Mouse (Mus musculus): ENCODE measurements around the gene Slc6a21. TPM values are rescaled to one million over a fixed set of nuclear protein-coding genes. Genes with fewer than 3 reads are reported as not detected.
A peak's percentile ranks its signal among the peaks of the same experiment; 100 is the strongest.

Slc6a21 gene
- polyA plus RNA-seq (2015; fragmentation: Nextera tagmentation; extraction: Ambion mirVana): not detected in 2 replicates

- Histone ChIP-seq H3K9me3 (no peaks in the 10 kb centered on the region), H3K4me1 (replicated peaks) (peaks cover 5% of the 10 kb centered on the region; the same call in 1 of the 2 replicates), H3K9ac (no peak within 1 kb of the TSS), H3K4me3 (peak within 1 kb of the TSS; percentile 28), H3K36me3 (no peaks in the 10 kb centered on the region), H3K4me2 (peak within 1 kb of the TSS; percentile 54), H3K27me3 (peaks cover 9% of the 10 kb centered on the region), H3K27ac (replicated peaks) (no peak within 1 kb of the TSS)
- ATAC-seq (ENCODE audit: low read depth): no peak
- WGBS: 6% methylated on average over 44 of the region's 44 CpGs
These were observed at the start of gene Slc6a21 for GRCm38 (mm10) chr7:45277136-45277760. Slc6a21 (plus strand) TSS chr7:45277513.

- ATAC-seq (ENCODE audit: low read depth): no peak
- 97% methylated on average over 18 of the region's 18 CpGs for WGBS
- Histone ChIP-seq H3K27ac (replicated peaks) (no peak overlapping the region), H3K4me2 (no peak overlapping the region), H3K4me1 (replicated peaks) (peaks cover 7% of the 10 kb centered on the region), H3K4me3 (no peak overlapping the region), H3K27me3 (no peaks in the 10 kb centered on the region), H3K36me3 (peaks cover 60% of the 10 kb centered on the region), H3K9me3 (no peaks in the 10 kb centered on the region), H3K9ac (no peak overlapping the region)
These were observed 48.8 kb upstream of the Slc6a21 start for GRCm38 (mm10) chr7:45228548-45228947.

- ATAC-seq (ENCODE audit: low read depth): no peak
- Histone ChIP-seq H3K9me3 (no peaks in the 10 kb centered on the region), H3K9ac (no peak overlapping the region), H3K27ac (replicated peaks) (no peak overlapping the region), H3K36me3 (peaks cover 57% of the 10 kb centered on the region), H3K4me2 (no peak overlapping the region), H3K4me3 (no peak overlapping the region), H3K27me3 (peaks cover 5% of the 10 kb centered on the region), H3K4me1 (replicated peaks) (peaks cover 12% of the 10 kb centered on the region)
- 93% methylated on average over 8 of the region's 8 CpGs for WGBS
These were observed 48.3 kb upstream of the Slc6a21 start for GRCm38 (mm10) chr7:45229046-45229445.

GRCm38 (mm10) chr7:45229459-45230203 lies 47.7 kb upstream of the Slc6a21 start:
- peaks cover 57% of the 10 kb centered on the region for H3K36me3 ChIP-seq
- H3K9ac ChIP-seq: no peak overlapping the region
- 90% methylated on average over 7 of the region's 7 CpGs for WGBS
- ATAC-seq (ENCODE audit: low read depth): no peak
- no peak overlapping the region for H3K27ac ChIP-seq (replicated peaks)
- no peaks in the 10 kb centered on the region for H3K9me3 ChIP-seq
- H3K4me2 ChIP-seq: no peak overlapping the region
- peaks cover 10% of the 10 kb centered on the region for H3K27me3 ChIP-seq
- peaks cover 18% of the 10 kb centered on the region for H3K4me1 ChIP-seq (replicated peaks)
- no peak overlapping the region for H3K4me3 ChIP-seq

GRCm38 (mm10) chr7:45231192-45231591 lies 46.1 kb upstream of the Slc6a21 start:
- H3K4me2 ChIP-seq: no peak overlapping the region
- no peak for ATAC-seq (ENCODE audit: low read depth)
- no peak overlapping the region for H3K4me3 ChIP-seq
- H3K9me3 ChIP-seq: no peaks in the 10 kb centered on the region
- peaks cover 24% of the 10 kb centered on the region for H3K27me3 ChIP-seq
- peaks cover 45% of the 10 kb centered on the region for H3K36me3 ChIP-seq
- H3K27ac ChIP-seq (replicated peaks): no peak overlapping the region
- WGBS: 93% methylated on average over 12 of the region's 12 CpGs
- H3K9ac ChIP-seq: no peak overlapping the region
- peaks cover 29% of the 10 kb centered on the region for H3K4me1 ChIP-seq (replicated peaks)

GRCm38 (mm10) chr7:45231941-45232340 lies 45.4 kb upstream of the Slc6a21 start:
- no peak for ATAC-seq (ENCODE audit: low read depth)
- Histone ChIP-seq H3K36me3 (peaks cover 38% of the 10 kb centered on the region), H3K4me1 (replicated peaks) (peaks cover 29% of the 10 kb centered on the region), H3K4me2 (no peak overlapping the region), H3K9me3 (no peaks in the 10 kb centered on the region), H3K9ac (no peak overlapping the region), H3K27me3 (peaks cover 31% of the 10 kb centered on the region), H3K27ac (replicated peaks) (no peak overlapping the region), H3K4me3 (no peak overlapping the region)
- WGBS: 90% methylated on average over 11 of the region's 11 CpGs

- H3K27me3 ChIP-seq: peaks cover 37% of the 10 kb centered on the region
- no peak overlapping the region for H3K27ac ChIP-seq (replicated peaks)
- no peak for ATAC-seq (ENCODE audit: low read depth)
- H3K36me3 ChIP-seq: peaks cover 36% of the 10 kb centered on the region
- no peak overlapping the region for H3K4me3 ChIP-seq
- H3K4me1 ChIP-seq (replicated peaks): peaks cover 29% of the 10 kb centered on the region
- no peaks in the 10 kb centered on the region for H3K9me3 ChIP-seq
- WGBS: 67% methylated on average over 13 of the region's 13 CpGs
- H3K4me2 ChIP-seq: no peak overlapping the region
- H3K9ac ChIP-seq: no peak overlapping the region
These were observed 44.4 kb upstream of the Slc6a21 start for GRCm38 (mm10) chr7:45232716-45233465.

GRCm38 (mm10) chr7:45233580-45234332 lies 43.6 kb upstream of the Slc6a21 start:
- Histone ChIP-seq H3K9ac (peak overlapping the region; percentile 49), H3K9me3 (no peaks in the 10 kb centered on the region), H3K4me2 (peak overlapping the region; percentile 41), H3K4me1 (replicated peaks) (peaks cover 29% of the 10 kb centered on the region), H3K4me3 (no peak overlapping the region), H3K36me3 (peaks cover 27% of the 10 kb centered on the region), H3K27me3 (peaks cover 46% of the 10 kb centered on the region), H3K27ac (replicated peaks) (peak overlapping the region; percentile 28; the same call in 1 of the 2 replicates)
- WGBS: 28% methylated on average over 20 of the region's 20 CpGs
- no peak for ATAC-seq (ENCODE audit: low read depth)

- H3K9me3 ChIP-seq: no peaks in the 10 kb centered on the region
- 0 out of 2 replicates have a peak overlapping the region, but pooled peaks have one; percentile 8 for H3K4me3 ChIP-seq
- peak overlapping the region; percentile 41 for H3K4me2 ChIP-seq
- H3K4me1 ChIP-seq (replicated peaks): peaks cover 29% of the 10 kb centered on the region
- peak overlapping the region; percentile 49 for H3K9ac ChIP-seq
- H3K27ac ChIP-seq (replicated peaks): peak overlapping the region; percentile 28; the same call in 1 of the 2 replicates
- 8% methylated on average over 29 of the region's 29 CpGs for WGBS
- ATAC-seq (ENCODE audit: low read depth): no peak; the same call in 1 of the 2 replicates
- H3K27me3 ChIP-seq: peaks cover 52% of the 10 kb centered on the region
- H3K36me3 ChIP-seq: peaks cover 21% of the 10 kb centered on the region
These were observed 42.9 kb upstream of the Slc6a21 start for GRCm38 (mm10) chr7:45234333-45234841.

- Histone ChIP-seq H3K36me3 (peaks cover 15% of the 10 kb centered on the region), H3K4me3 (0 out of 2 replicates have a peak overlapping the region, but pooled peaks have one; percentile 8), H3K4me2 (peak overlapping the region; percentile 41), H3K4me1 (replicated peaks) (peaks cover 29% of the 10 kb centered on the region), H3K9ac (peak overlapping the region; percentile 38; the same call in 1 of the 2 replicates), H3K27ac (replicated peaks) (peak overlapping the region; percentile 39), H3K9me3 (no peaks in the 10 kb centered on the region), H3K27me3 (peaks cover 59% of the 10 kb centered on the region)
- WGBS: 4% methylated on average over 21 of the region's 21 CpGs
- peak; percentile 58; the same call in 1 of the 2 replicates for ATAC-seq (ENCODE audit: low read depth)
These were observed 42.3 kb upstream of the Slc6a21 start for GRCm38 (mm10) chr7:45234922-45235571.
